Mouse (Mus musculus) megakaryocyte, embryonic 14.5 days (primary cell): ENCODE data around the gene Lmo7.

Experiments
- FLI1 ChIP-seq: IDR thresholded peaks from 2 replicates; pipeline ENCODE4 v1.6.1; 2012; ENCODE audit warnings: low read length, inconsistent platforms, mixed read lengths
- GATA1 ChIP-seq: IDR thresholded peaks from 3 replicates; pipeline ENCODE4 v1.6.1; 2012; ENCODE audit warnings: mixed read lengths, low read length, inconsistent platforms, borderline replicate concordance

DNA sequence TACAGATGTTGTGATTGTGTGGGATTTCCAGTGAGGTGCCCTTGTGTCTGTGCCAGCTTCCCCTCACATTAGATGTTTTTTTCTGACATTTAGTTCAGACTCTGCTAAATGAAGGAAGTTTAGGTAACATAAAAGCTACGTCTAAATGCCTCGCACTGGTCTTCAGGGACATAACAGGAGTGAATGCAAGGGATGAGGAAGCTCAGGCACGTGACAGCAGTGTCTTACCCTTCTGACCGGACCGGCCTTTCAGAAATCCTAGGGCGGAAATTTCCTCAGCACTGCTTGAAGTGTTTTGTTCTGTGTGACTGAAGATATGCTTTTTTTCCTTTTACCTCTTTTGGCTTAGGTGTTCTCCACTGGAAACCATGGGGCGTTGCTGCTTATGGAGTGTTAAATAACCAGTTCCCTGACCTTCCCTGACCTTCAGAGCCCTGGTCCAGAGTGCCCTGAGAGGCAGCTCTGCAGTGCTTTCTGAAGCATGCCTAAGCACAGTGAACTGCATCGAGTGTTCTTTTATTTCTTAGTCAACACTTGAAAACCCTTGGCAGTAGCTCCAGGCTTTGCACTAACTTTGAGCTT, 129.6 kb downstream of the Lmo7 start:
- no peak for TF ChIP-seq FLI1
- TF ChIP-seq GATA1 = no peak
